Mouse (Mus musculus) gastrocnemius, postnatal 10 days (tissue): ENCODE data around the gene Ly6g5b. TPM values are rescaled to one million over a fixed set of nuclear protein-coding genes. Genes with fewer than 3 reads are reported as not detected.

ENCODE experiments used
- DNase-seq: peaks from one replicate; pipeline ENCODE4 v3.0.0; 2021; ENCODE audit warnings: mixed read lengths
- long read RNA-seq, 2 experiments: library from polyadenylated mRNA; stranded (forward); transcript quantifications; one replicate each; pipeline ENCODE4 v2.0.0; 2021
- total RNA-seq, 2 experiments: library from RNA; stranded (reverse); gene quantifications; 2 replicates each; pipeline ENCODE4 v1.2.3; 2021

The Ly6g5b gene
- under 1 TPM in 1 of 2 experiments, not detected in 1; 0.34 TPM for total RNA-seq
- long read RNA-seq, experiment 1, result 0 reads
- long read RNA-seq, experiment 2, result 0 reads

GRCm38 (mm10) chr17:35115046-35116019, at the start of gene Ly6g5b:
Gene Ly6g5b, minus strand, starts transcription at chr17:35115428.
- no peak for DNase-seq

- no peak for DNase-seq
These were observed 49.0 kb upstream of the Ly6g5b start for GRCm38 (mm10) chr17:35164218-35164567.

GRCm38 (mm10) chr17:35163326-35164081, 48.3 kb upstream of the Ly6g5b start:
- DNase-seq, result no peak

GRCm38 (mm10) chr17:35162730-35163129, 47.5 kb upstream of the Ly6g5b start:
- no peak for DNase-seq

GRCm38 (mm10) chr17:35162121-35162520, 46.9 kb upstream of the Ly6g5b start:
- DNase-seq, result no peak

DNA sequence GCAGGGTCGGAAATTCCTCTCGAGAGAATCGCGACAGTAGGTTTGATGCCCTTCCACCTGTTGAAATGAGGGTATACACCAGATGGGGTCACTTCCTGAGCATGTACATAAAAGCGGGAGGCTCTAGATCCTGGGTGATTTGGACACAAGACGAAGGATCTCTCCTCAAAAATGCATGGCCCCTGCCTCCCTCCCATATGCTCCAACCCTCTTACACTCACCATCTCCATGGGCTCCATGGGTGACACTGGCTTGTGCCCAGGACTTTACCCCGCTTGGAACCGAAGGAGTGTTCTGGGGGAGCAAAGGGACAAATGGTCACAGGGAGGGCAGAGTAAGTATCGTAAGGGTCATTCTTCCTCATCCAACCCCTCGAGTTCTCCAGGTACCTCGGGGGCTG, 46.2 kb upstream of the Ly6g5b start:
- DNase-seq, result no peak

DNA sequence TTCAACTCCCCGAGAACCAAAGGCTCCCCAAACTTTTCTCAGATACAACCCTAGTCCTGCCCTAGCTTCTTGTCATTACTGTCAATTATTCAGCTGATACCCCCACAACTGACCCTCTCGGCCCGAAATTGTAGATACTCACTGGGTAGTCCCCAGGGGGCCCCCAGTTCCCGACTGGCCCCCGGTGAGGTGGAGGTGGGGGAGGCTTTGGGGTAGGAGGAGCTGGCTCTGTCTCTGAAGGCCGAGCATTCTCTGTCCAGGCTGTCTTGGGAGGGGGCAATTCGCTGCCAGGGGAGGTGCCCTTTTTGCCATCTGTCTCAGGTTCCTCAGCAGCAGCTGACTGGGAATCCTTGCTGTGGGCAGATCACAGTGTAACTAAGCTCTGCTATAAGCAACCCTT, 44.4 kb upstream of the Ly6g5b start:
- DNase-seq, result no peak

- DNase-seq, result no peak
These were observed 43.8 kb upstream of the Ly6g5b start for GRCm38 (mm10) chr17:35158850-35159593.

DNA sequence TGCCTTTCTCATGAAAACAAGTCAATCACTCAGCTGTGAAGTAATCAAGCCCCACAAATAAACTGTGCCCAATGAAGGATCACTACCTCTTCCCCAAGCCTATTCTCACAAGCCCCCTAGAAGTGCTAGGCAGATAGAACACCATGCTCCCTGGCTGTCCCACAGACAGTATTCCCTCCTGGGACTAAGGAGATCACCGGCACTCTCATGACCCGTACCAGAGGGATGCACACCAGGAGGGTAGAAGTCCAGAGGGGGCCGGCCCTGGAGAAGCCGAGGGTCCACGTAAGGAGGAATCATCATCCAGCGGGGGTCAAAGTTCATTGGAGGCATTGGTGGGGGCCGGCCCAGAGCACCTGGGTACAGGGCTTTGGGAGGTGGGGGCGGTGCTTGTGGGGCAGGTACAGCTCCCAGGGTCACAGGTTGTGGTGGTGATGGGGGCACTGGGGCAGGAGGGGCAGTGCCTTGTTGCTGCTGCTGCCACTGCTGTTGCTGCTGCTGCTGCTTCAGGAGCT, 42.5 kb upstream of the Ly6g5b start:
- no peak for DNase-seq

- no peak for DNase-seq
These were observed 42.0 kb upstream of the Ly6g5b start for GRCm38 (mm10) chr17:35157254-35157653.

GRCm38 (mm10) chr17:35156461-35157200, 41.4 kb upstream of the Ly6g5b start:
- DNase-seq, result no peak

DNA sequence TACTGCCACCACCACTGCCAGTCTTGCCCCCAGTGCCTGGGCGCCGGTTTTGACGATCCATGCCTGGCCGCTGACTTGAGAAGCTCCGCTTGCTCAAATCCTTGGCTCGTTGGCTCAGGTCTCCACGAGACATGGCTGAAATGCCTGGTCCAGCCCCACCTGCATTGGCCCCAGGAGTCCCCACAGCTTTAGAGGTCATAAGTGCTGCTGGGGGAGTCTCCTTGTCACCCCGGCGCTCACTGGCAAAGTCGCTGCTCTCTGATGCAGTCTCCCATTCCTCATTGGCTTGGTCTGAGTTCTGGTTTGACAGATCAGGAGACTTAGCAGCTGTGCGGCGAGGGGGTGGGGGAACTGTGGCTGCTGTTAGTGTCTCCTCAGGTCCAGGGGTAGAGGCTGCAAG, 40.2 kb upstream of the Ly6g5b start:
- DNase-seq, result no peak

GRCm38 (mm10) chr17:35154616-35155015, 39.4 kb upstream of the Ly6g5b start:
- DNase-seq, result no peak

DNA sequence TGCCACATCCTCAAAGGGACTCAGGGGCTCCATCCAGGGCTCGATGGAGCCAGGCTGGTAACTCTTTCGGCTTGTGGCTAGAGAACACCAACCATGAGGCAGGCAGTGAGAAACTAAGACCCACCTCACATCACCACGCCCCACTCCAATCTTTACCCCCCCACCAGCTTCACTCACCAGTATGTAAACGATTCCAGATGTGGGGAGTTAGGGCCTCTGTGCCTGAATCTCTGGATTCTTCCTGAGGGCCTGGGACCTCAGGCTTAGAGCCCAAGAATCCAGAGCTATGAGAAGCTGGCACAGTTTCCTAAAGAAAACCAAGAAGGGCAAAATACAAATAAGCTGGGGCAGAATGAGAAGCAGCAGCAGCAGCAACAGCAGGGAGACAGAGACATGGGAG, 38.7 kb upstream of the Ly6g5b start:
- DNase-seq, result no peak

DNA sequence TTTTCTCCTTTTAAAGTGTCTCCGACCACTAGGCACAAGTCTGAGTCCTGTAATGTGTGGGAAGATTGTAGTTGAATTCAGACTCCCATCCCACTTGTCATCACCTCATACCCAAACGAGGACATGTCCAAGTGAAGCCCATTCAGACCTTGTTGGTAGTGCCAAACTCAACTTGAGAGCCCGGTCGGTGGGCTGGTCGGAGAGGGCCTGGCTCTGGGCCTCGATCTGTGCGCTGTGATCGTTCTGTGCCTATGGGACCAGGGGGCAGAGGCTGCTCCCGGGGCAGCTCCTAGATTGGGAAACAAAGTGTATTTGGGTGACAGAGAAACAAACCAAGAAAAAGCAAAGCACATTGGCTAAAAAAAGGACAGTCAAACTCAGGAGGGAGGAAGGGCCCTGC, 37.8 kb upstream of the Ly6g5b start:
- DNase-seq, result no peak

- DNase-seq, result no peak
These were observed 36.9 kb upstream of the Ly6g5b start for GRCm38 (mm10) chr17:35152121-35152520.

GRCm38 (mm10) chr17:35147922-35148639, 32.9 kb upstream of the Ly6g5b start:
- DNase-seq, result no peak

DNA sequence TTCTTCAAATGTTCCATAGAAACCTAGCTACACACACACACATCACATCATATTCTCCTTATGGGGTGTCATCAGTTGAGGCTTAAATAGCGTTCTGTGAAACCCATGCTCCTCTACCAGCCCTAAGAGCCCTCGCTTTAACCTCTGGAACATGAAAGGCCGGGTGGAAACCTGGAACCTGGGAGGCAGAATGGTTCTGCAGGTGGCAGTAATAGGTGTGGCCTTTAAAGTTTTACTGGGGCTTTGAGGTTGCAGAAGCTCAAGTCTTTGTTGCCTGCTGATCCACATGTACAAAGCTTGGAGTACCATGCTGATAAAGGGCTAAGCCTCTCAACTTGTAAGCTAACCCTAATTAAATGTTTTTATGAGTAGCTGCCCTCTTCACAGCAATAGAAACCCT, 32.1 kb upstream of the Ly6g5b start:
- no peak for DNase-seq

DNA sequence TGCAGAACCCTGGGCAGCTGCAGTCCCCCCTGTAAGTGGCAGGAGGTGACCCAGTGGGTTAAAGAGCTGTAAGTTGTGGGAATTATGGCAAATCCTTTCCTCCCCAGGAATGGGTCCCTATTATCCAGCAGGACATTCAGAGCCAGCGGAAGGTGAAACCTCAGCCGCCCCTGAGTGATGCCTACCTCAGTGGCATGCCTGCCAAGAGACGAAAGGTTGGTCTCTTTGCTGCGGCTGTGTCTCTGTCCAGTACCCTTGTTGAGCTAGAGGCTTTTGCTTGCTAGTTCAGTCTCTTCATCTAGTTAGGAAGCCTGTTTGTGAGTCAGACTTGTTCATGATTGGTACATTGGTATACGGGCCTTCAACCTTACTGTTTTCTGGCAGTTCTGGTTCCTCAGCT, 30.9 kb upstream of the Ly6g5b start:
- no peak for DNase-seq

DNA sequence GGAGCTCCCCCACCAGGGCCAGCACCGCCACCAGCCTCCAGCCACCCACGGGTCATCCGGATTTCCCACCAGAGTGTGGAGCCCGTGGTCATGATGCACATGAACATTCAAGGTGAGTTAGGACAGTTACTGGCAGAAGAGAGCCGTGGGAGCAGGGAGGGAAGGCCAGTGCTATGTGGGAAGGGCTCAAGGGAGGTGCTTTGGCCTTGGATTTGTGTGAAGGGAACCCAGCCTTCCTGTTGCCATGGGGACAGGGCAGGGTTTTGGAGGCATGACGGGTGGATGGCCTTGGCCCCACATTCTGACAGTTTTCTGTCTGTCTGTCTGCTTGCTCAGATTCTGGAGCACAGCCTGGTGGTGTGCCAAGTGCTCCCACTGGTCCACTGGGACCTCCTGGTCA, 26.7 kb upstream of the Ly6g5b start:
- no peak for DNase-seq

GRCm38 (mm10) chr17:35140490-35140996, 25.3 kb upstream of the Ly6g5b start:
- no peak for DNase-seq
